Mouse (Mus musculus) thymus, adult 18-20 months (tissue): ENCODE data around the gene Plcb1.
A peak's percentile ranks its signal among the peaks of the same experiment; 100 is the strongest.
"Not testable (repeated sequence)": the region's sequence is repeated elsewhere in the genome, so short reads cannot be mapped to it uniquely, and the experiment has no call there.

Source experiments
- DNase-seq, 2 experiments: peaks; one replicate each; pipeline ENCODE4 v3.0.0; 2022; ENCODE audit warnings: mixed read lengths in 2 of 2

Plcb1 gene

DNA sequence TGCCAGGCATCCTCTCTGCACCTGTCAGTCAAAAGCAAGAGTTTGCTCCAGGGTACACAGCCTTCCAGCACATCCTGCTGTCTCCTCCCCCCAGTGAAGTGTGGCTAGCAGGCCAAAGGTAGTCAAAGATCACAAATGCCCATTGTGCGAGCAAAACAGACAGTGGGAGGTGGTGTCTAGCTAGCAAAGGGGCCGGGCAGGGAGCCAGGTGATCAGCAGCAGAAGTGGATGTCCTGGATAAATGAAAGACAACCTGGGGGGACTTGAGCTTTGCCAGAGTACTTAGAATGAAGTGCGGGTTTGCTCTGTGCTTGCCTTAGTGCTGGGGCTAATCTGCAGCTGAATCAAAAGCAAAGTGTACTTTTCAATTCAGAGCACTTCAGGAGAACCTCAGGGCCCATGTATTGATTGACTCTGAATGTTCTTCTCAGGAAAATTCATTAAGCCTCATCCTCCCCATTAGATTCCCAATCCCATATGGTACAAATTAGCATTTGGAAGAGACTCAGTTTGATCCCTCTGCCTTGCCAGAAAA, 191.0 kb downstream of the Plcb1 start:
- no peak for DNase-seq

DNA sequence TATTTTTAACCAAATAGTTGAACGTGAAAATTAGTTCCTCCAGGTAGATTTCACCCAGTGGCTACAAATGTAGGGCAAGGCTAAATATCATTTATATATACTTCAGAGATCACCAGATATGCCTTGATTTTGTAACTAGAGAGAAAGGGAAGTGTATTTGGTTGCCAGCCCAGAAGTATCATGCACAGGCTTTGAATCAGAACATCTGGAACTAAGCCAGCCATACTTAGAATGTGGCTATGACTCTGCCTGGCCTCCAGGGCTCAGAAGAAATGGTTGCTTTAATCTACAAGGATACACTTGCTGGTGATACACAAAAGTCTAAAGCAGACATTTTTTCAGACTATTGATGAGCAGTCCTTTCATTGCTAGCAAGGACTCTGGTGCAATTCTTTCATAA, 191.8 kb downstream of the Plcb1 start:
- DNase-seq = no peak

DNA sequence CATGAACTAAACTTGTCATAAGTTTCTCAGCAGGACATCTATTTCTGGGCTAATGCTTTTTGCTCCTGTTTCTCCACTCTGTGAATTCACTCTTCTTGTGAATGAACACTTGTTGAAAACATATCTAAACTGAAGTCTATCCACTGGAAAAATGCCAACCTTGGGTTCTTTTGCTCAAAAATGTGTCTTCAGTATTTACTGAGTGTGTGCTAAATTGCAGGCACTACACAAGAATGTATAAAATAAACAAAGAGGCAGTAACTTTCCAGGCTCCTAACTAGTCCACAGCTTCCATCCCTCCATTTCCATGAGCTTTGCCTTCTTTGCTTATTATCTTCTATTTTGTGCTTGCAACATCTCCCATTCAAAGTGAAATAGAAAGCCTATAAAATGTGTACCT, 195.5 kb downstream of the Plcb1 start:
- DNase-seq = no peak

DNA sequence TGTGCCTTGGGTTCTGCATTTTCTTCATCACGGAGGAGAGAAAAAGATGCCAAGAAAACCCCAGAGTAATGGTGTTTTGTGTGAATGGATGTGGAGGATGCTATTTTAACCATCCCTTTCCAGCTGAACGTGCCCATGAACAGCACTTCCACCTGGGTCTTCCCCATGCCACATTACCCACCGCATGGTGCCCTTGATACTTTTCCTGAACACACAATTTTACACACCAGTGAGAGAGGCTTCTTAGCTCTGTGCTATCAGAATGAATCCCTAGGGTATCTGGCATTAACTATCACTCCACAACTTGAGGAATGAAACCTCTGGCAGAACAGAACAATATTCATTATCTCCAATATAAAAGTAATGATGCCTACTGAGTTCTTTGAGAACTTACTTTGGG, 199.0 kb downstream of the Plcb1 start:
- DNase-seq = no peak

DNA sequence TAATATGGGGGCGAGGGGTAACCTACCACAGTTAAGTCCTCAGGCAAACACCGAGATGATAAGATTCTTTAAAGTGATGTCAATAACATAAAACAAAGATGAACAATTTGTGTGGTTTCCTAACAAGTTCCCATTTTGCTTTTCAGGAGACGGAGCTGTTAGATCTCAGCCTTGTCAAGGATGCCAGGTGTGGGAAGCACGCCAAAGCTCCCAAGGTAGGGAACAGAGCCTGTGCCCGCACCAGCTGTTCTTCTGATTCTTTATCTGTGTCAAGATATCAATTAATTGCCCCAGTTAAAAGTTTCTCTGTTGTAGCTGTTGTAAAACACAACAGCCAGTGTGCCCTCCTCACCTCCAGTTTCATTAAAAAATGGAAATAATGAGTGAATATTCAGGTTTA, 202.1 kb downstream of the Plcb1 start:
- no peak for DNase-seq

DNA sequence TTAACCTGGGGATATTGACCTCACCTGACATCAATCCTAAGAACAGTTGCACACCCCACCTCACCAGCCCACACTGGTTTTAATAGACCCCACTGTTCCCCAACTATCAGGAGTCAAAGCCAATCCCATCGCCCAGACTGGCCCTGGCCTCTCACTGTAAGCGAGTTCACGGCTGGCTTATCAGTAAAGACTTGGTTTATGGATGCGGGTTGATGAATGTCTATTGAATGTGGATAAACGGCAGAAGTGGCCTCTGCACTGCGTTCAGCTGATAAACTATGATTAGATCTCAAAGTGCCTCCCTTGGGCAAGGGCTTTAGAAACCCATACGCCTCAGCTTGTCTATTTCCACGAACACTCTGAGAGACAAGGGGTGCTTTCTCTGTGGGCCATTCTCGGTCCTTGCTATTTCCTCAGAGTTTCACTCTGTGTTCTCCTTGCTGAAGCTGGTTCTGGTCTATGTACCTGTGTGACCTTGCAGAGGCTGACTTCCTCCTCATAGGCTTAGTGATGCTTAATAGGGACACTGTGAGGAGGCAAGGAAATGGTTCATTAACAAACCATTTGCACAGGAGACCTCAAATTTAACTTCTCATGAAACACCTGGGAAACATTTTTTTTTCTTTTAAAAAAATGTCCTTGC, 203.9 kb downstream of the Plcb1 start:
- no peak for DNase-seq

DNA sequence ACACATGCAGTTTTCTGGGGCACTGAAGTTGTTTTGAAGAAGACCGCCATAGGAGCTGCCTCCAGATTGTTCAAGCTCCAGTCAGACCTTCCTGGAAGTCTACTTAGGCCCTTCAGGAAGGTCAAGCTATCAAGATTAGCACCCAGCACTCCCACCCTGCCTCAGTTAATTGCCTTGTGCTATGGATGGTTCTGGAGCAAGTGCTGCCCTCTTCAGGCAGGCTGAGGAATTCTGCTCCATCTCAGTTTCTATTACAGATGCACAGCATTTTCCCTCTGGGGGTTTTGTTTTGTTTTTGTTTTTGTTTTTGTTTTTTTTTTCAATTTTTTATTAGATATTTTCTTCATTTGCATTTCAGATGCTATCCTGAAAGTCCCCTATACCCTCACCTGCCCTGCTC, 221.3 kb downstream of the Plcb1 start:
- no peak for DNase-seq

DNA sequence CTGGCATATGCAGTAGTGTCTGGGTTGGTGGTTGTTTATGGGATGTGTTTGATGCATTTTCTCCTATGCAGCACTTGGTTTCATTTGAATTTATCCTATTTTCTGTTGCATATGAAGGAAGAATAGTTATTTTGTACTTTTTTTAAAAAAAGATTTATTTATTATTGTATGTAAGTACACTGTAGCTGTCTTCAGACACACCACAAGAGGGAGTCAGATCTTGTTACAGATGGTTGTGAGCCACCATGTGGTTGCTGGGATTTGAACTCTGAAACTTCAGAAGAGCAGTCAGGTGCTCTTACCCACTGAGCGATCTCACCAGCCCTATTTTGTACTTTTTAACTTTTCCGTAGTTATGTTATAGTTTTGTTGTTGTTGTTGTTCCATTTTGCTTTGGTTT, 222.0 kb downstream of the Plcb1 start:
- DNase-seq = not testable (repeated sequence)

DNA sequence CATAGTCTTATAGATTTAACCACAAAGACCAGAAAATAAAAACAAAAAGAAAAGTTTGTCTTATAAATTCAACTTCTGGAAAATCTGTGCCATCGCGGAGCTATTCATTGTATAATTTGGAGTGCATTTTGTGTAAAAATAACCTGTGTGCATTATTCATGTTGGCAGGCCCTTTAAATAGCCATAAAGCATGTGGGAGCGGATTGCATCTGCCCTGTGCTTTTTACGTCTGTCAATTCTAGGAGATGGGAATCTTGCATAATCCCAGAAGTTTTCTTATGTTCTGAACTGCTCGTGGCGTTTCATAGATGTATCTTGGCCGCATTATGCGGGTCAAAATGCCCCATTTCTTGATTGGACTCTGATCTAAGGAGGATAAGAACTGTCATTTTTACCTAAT, 224.5 kb downstream of the Plcb1 start:
- DNase-seq = no peak

DNA sequence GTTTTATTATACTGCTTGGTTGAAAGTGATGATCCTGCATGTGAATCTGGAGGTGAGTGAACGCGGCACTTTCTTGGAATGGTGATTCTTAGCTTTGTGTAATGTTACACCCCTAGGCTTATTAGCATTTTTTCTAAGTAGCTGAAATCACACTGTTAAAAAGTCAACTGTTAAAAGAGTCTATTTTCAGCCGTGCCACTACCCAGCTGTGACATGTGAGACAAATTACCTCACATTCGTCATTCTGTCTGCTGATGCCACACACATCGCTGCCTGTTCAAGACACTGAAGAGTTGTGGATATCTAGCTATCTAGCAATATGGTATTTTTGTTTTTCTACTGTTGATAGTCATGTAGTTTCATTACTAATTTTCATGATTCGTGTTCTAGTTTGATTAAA, 229.6 kb downstream of the Plcb1 start:
- DNase-seq = no peak

DNA sequence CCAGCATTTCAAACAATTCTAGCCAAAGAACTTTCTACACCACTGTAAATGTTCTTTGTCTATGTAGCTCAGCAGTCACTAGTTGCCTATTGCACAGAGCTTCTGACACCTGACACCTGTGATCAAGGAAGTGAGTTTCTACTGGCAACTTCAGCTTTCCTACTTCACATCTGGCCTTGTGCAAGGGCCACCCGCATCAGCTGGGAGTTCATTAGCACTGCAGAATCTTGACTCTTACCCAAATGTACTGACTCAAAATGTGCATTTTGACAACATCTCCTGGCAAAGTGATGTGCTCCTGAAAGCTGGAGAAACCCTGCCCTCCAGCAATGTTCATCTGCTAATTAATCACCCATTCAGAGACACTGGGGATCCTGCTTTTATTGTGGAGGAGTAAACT, 232.4 kb downstream of the Plcb1 start:
- DNase-seq = peak in 1 of 2 experiments; percentile 5

DNA sequence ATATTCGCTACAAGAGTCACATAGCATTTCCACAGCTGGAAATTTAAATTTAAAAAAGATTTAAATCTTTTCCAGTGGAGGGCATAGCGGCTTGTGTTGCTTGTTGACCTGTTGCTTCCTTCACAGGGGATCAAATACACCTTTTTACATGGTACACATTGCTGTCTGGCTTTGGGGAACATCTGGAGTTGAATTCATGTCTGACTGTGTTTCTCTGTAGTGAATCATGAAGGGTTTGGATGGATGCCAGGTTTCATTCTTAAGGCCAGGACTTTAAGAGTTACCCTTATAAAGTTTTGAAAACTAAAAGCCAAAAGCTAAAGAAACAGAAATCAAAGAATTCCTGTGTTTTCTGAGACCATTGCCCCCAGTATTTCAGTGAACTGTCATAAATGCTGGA, 232.8 kb downstream of the Plcb1 start:
- DNase-seq = no peak

DNA sequence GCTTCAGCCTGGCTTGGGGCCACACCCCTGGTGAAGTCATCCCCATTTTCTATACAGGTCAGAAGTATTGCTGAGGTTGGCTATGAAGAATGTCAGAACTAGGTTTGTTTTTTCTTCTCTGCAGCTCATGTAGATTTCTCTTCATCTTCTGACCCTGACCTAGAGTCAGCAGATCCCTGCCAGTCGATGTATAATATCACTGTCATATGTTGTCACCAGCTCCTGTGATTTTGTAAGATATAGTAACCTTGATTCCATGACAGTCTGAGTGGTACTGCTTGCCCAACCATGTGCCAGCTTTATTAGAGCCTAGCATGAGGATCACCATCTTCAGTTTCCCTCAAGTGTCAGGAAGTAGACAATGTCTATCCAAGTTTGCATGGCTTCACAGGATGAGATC, 233.7 kb downstream of the Plcb1 start:
- no peak for DNase-seq

DNA sequence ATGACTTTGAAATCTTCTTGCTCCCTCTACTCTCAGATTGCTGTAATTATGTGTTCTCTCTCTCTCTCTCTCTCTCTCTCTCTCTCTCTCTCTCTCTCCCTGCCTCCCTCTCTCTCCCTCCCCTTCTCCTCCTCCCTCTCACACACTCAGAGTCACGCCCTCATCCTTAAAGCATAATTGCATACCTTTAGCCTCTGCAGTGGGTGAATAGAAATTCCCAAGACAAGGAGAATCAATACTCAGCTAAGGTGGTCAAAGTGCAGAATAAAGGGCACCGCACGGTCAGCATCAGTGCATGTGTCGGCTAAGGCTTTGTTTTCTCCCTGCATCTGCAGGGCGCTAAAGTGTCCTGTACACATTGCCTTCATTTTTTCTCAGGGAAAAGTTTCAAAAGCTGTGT, 243.4 kb downstream of the Plcb1 start:
- DNase-seq = no peak

DNA sequence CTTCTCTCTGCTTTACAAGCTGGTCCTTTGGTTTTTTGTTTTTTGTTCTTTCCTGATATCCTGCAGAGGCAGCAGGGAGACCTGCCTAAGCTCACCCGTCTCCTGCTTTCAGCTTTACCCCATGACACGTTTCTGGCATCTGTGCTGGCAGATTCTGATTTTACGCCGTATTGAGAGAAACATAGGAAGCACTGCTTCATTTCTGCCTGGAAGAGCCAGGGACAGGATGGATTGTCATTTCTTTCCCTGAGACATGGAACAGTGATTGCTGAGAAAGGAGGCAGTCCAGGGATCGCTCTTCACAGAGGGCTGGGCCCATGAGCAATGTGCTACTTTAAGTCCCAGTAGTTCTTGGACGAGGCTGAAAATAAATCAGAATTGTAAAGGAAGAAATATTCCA, 243.8 kb downstream of the Plcb1 start:
- DNase-seq = no peak

DNA sequence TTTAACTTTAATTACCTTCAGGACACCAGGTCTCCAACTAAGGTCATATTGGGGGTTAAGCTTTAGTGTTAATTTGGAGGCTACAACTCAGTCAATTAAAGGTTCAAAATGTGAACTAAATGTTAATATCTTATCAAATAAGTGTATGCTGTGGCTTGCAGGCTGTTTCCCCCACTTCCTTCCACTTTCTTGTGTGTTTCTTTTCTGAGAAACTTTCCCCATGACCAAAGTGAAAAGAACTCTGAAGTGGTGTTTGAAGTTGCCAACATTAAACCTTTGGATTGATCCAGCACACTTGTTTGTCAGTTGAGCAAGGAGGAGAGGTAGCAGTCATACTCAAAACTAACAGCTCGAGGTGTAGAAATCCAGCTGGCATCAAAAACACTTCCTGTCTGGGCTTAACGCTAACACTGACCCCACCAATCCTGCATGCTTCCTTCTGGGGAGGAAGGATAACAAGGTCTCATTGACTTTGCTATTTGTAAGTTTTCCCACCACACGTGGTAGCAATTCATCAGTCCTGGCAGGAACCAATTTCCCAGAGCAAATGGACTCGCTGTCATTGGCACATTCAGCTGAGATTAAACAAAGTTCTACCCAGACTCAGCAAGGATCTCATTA, 249.9 kb downstream of the Plcb1 start:
- no peak for DNase-seq

DNA sequence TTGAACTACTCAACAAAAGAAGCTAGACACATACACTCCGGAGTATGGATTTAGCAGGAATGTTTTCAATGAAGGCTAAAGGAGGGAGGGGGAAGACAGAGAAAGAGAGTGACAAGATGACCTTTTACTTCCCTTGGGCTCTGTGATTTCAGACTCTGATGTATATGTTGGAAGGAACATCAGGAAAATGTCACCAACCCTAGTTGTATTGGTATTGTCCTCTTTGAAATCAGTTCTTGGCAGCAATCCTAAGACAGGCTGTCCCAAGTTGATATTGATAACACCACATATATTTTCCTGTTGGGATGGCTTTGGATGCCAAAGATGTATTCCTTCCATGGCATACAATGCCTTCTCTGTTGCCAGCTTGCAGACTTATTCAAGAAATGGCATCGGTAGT, 262.9 kb downstream of the Plcb1 start:
- no peak for DNase-seq

DNA sequence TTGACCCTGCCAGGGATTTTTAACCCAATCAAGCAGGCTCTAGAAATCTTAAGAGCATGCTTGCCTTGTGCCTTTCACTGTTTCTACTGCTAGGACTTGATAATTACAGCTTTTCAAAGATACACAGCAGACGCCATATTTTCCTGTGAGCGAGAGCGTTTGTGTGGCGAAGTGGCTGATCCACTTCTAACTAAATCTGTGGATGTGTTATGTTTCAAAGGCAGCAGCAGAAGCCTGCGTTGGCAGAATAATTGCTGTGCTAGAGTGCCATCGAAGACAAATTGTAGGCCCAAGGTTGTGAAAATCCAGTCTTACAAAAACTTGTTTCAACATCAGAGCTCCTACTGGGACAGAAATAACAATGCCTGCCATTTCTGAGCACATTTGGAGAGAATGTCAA, 263.4 kb downstream of the Plcb1 start:
- DNase-seq = no peak

DNA sequence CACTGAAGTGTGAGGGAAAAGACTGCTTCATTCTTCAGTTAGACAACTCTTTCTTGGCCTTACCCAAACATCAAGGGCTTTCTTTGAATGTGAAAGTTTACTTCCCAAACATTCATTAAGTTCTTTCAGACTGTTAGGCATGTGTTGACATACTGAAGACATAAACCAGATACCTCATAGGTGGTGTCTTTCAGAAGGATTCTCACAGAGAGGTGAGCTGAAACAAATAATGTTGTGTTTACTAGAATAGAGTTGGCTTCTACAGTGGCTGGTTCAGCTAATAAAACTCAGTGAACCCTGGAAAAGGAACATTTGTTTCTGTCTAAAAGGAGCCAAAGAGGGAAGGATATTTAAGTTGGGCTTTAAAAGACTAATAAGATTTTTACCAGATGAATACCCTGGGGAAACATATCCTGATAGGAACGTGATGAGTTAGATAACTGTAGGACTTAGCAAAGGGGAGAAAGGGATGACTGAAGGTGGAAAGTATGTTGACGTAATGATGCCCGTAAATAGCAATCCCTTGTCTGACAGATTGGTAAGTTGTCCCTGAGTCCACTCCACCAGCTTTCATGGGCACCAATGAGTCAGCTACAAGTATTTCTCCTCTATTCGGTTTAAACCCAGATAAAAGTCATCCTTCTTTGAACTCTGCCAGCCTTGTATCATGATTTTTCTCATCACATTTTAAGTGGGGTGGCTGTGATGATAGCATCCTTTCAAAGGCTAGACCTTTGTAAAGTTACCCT, 265.8 kb downstream of the Plcb1 start:
- DNase-seq = no peak

DNA sequence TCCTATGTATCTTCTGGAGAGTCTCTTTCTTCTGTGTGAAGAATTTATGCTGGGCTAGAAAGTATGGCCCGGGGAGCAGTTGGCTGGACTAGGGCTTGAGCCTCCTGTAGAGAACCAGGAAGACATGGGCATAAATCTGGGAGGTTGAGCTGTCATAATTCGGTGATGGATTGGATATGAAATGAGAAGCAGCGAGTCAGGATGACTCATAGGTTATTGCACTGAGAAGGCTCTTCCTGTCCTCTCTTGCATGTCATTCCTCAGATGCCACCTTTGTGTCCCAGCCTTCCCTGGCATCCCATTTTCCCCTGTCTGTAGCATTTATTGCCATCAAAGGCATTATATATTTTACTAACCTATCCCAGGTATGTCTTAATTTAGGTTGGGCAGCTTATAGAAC, 267.5 kb downstream of the Plcb1 start:
- no peak for DNase-seq

DNA sequence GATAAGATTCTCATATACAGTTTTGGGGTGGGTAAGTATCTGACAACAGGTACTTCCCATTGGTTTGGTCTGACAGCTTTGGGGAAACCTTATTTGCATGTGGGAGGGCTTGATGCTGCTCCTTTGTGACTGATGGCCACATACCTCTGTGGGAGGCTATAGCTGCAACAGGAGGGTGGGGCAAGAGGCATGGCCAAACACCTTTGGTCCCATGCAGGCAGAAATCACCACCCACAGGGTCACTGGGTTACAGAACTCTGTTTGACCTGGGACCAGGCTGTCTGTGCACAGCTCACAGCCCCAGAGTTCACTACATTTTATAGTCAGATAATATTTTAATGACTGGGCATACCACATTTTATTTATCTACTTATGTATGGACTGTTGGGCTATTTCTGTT, 281.6 kb downstream of the Plcb1 start:
- DNase-seq = no peak

DNA sequence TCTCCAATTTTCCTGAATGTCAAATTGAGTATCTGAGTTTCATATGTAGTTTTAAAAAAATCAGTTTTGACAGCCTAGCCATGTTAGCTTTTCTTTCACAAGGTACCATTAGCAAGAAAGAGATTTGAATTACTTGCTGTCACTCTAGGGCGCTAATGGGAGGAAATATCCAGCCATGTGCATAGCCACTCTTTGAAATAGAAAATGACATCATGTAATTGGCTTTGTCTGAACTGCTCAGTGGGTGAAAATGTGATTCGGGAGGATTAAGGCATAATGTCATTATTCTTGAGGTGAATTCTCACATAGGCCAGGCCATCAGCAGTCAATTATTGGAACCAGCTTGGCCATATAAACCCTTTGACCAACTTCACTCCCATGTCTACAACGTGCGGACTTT, 285.5 kb downstream of the Plcb1 start:
- DNase-seq = no peak

DNA sequence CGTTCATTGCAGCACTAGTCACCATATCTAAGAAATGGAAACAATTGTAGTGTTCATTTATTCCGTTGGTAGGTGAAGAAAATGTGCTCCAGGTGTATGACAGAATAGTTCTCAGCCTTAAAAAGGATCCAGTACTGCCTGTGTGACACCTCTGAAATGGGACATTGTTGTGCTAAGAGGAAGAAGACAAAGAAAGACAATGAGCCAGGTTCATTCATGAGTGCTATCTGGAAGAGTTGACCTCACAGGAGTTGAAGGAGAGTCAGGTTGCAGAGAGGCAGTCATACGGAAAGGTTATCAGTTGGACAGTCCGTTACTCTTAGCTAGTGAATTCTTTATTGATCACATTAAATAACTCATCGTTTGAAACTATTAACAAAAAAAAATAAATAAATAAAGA, 286.6 kb downstream of the Plcb1 start:
- no peak for DNase-seq

DNA sequence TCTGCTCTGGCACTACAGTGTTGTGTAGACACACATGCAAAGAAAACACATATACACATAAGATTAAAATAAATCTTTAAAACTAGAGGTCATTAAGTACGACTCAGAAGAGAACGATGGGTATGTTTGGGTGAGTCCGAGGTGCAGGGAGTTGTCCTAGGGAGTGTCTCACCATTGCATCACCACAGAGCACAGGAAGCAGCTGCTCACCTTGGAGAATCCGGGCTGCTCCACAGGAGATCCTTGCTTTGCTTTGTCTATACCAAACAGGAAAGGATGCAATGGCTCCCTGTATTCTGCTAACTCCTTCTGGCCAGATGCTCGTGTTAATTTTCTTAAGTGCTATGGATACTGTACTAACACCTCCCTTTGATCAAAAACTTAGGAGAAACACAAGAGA, 287.1 kb downstream of the Plcb1 start:
- DNase-seq = no peak
